Mouse (Mus musculus) MEL (cell line): ENCODE data around the gene Uri1. TPM values are rescaled to one million over a fixed set of nuclear protein-coding genes. Genes with fewer than 3 reads are reported as not detected.

ENCODE experiments used
- DNase-seq: peaks from one replicate; pipeline ENCODE4 v3.0.0; 2011; ENCODE audit warnings: low read depth, low spot score
- H3K27ac ChIP-seq: 2 replicates; pipeline ENCODE4 v1.5.1; 2012; ENCODE audit warnings: low read depth, mild to moderate bottlenecking, control low read depth, low read length, moderate library complexity; ENCODE audit not compliant: control insufficient read depth
- H3K27me3 ChIP-seq, 2 experiments: fragments of 150-350 bp in 1 of 2; sonication (generic) in 1 of 2; 2 replicates each; pipeline ENCODE4 v1.6.1; 2012; ENCODE audit warnings: low read length in 2 of 2, mild to moderate bottlenecking in 2 of 2, improper control_type of control experiment in 1 of 2, moderate library complexity in 1 of 2; ENCODE audit not compliant: insufficient read depth in 2 of 2, control insufficient read depth in 1 of 2
- H3K36me3 ChIP-seq, 2 experiments: 2 replicates each; pipeline ENCODE4 v1.6.1; 2012 to 2014; ENCODE audit warnings: low read length in 2 of 2, improper control_type of control experiment in 1 of 2, inconsistent platforms in 1 of 2, mild to moderate bottlenecking in 1 of 2; ENCODE audit not compliant: insufficient read depth in 2 of 2, control insufficient read depth in 1 of 2
- H3K4me1 ChIP-seq, 2 experiments: fragments of 150-350 bp in 1 of 2; sonication (generic) in 1 of 2; 2 replicates each; pipeline ENCODE4 v1.6.1; 2012; ENCODE audit warnings: low read length in 2 of 2, improper control_type of control experiment in 1 of 2, mild to moderate bottlenecking in 1 of 2; ENCODE audit not compliant: insufficient read depth in 2 of 2, control insufficient read depth in 1 of 2
- H3K4me3 ChIP-seq, 2 experiments: fragments of 150-350 bp in 1 of 2; sonication (generic) in 1 of 2; 2 replicates each; pipeline ENCODE4 v1.5.1; 2012; ENCODE audit warnings: low read depth in 2 of 2, low read length in 2 of 2, mild to moderate bottlenecking in 2 of 2, moderate library complexity in 2 of 2, control low read depth in 1 of 2, improper control_type of control experiment in 1 of 2; ENCODE audit not compliant: control insufficient read depth in 1 of 2, insufficient read depth in 1 of 2
- H3K79me2 ChIP-seq: 2 replicates; pipeline ENCODE4 v1.6.1; 2012; ENCODE audit warnings: mild to moderate bottlenecking, low read length, moderate library complexity; ENCODE audit not compliant: control insufficient read depth, poor library complexity, insufficient read depth
- H3K9ac ChIP-seq: 2 replicates; pipeline ENCODE4 v1.6.1; 2012; ENCODE audit warnings: low read depth, mild to moderate bottlenecking, control low read depth, low read length, moderate library complexity; ENCODE audit not compliant: control insufficient read depth, poor library complexity, severe bottlenecking
- H3K9me3 ChIP-seq: fragments of 150-350 bp; sonication (generic); replicated peaks from 2 replicates; pipeline ENCODE4 v1.6.1; 2012; ENCODE audit warnings: mild to moderate bottlenecking, low read length, improper control_type of control experiment, moderate library complexity; ENCODE audit not compliant: insufficient read depth
- CHD1 ChIP-seq: IDR thresholded peaks from 2 replicates; pipeline ENCODE4 v1.6.1; 2012; ENCODE audit warnings: low read depth, mild to moderate bottlenecking, inconsistent platforms, low read length, improper control_type of control experiment
- CTCF ChIP-seq, 3 experiments: IDR thresholded peaks in 2 of 3; conservative IDR thresholded peaks in 1 of 3; 2 replicates each; pipeline ENCODE4 v1.5.1; 2011 to 2012; ENCODE audit warnings: low read length in 3 of 3, low read depth in 2 of 3, mild to moderate bottlenecking in 2 of 3, improper control_type of control experiment in 1 of 3, inconsistent platforms in 1 of 3, mixed read lengths in 1 of 3, moderate library complexity in 1 of 3; ENCODE audit not compliant: control insufficient read depth in 1 of 3, insufficient read depth in 1 of 3, poor library complexity in 1 of 3, severe bottlenecking in 1 of 3
- E2F4 ChIP-seq: IDR thresholded peaks from 2 replicates; pipeline ENCODE4 v1.6.1; 2011; ENCODE audit warnings: low read depth, low read length, improper control_type of control experiment, borderline replicate concordance
- ELF1 ChIP-seq: IDR thresholded peaks from 2 replicates; pipeline ENCODE4 v1.6.1; 2014; ENCODE audit warnings: low read depth, mild to moderate bottlenecking, inconsistent platforms, low read length, improper control_type of control experiment, moderate library complexity
- HCFC1 ChIP-seq: IDR thresholded peaks from 2 replicates; pipeline ENCODE4 v1.6.1; 2012; ENCODE audit warnings: low read depth, mild to moderate bottlenecking, inconsistent platforms, low read length, improper control_type of control experiment, moderate library complexity
- MAZ ChIP-seq: IDR thresholded peaks from 2 replicates; pipeline ENCODE4 v1.6.1; 2012; ENCODE audit warnings: low read depth, mild to moderate bottlenecking, inconsistent platforms, low read length, improper control_type of control experiment
- MXI1 ChIP-seq: IDR thresholded peaks from 2 replicates; pipeline ENCODE4 v1.6.1; 2011; ENCODE audit warnings: mild to moderate bottlenecking, low read depth, low read length, improper control_type of control experiment
- NELFE ChIP-seq: IDR thresholded peaks from 2 replicates; pipeline ENCODE4 v1.6.1; 2011; ENCODE audit warnings: low read depth, low read length, improper control_type of control experiment
- NRF1 ChIP-seq: IDR thresholded peaks from 2 replicates; pipeline ENCODE4 v1.6.1; 2014; ENCODE audit warnings: low read depth, mild to moderate bottlenecking, inconsistent platforms, low read length, improper control_type of control experiment, moderate library complexity; ENCODE audit not compliant: poor library complexity, insufficient read depth, severe bottlenecking
- POLR2A ChIP-seq, 2 experiments: IDR thresholded peaks; 2 replicates each; pipeline ENCODE4 v1.6.1; 2011 to 2012; ENCODE audit warnings: low read length in 2 of 2, mild to moderate bottlenecking in 2 of 2, control low read depth in 1 of 2, improper control_type of control experiment in 1 of 2, low read depth in 1 of 2, moderate library complexity in 1 of 2; ENCODE audit not compliant: control insufficient read depth in 1 of 2, insufficient read depth in 1 of 2, poor library complexity in 1 of 2
- RCOR1 ChIP-seq: IDR thresholded peaks from 2 replicates; pipeline ENCODE4 v1.6.1; 2012; ENCODE audit warnings: low read depth, mild to moderate bottlenecking, inconsistent platforms, low read length, improper control_type of control experiment
- SIN3A ChIP-seq: IDR thresholded peaks from 2 replicates; pipeline ENCODE4 v1.6.1; 2012; ENCODE audit warnings: low read length, improper control_type of control experiment, inconsistent platforms
- TCF12 ChIP-seq: IDR thresholded peaks from 2 replicates; pipeline ENCODE4 v1.6.1; 2014; ENCODE audit warnings: low read depth, mild to moderate bottlenecking, inconsistent platforms, low read length, improper control_type of control experiment, moderate library complexity
- USF2 ChIP-seq, 2 experiments: IDR thresholded peaks; 2 replicates each; pipeline ENCODE4 v1.6.1; 2011 to 2012; ENCODE audit warnings: improper control_type of control experiment in 2 of 2, low read length in 2 of 2, borderline replicate concordance in 1 of 2, inconsistent platforms in 1 of 2, low read depth in 1 of 2, mild to moderate bottlenecking in 1 of 2; ENCODE audit not compliant: insufficient read depth in 1 of 2
- ZMIZ1 ChIP-seq: IDR thresholded peaks from 2 replicates; pipeline ENCODE4 v1.6.1; 2012; ENCODE audit warnings: low read depth, mild to moderate bottlenecking, inconsistent platforms, low read length, improper control_type of control experiment, moderate library complexity
- polyA plus RNA-seq, 2 experiments: library from polyadenylated mRNA; stranded (reverse) in 1 of 2; unstranded in 1 of 2; fragments of >175 nt in 1 of 2; fragments of >200 nt in 1 of 2; gene quantifications; 2 replicates each; pipeline versions ENCODE4 v1.2.1 to v1.2.4; 2012; ENCODE audit warnings: low replicate concordance in 2 of 2, low read depth in 1 of 2; ENCODE audit not compliant: insufficient read length in 2 of 2, insufficient read depth in 1 of 2, missing spikeins in 1 of 2
- total RNA-seq: library from RNA; depleted of rRNA; stranded (reverse); fragments of 300-350 nt; gene quantifications from 2 replicates; pipeline ENCODE4 v1.2.3, GENCODE M21; 2012

Uri1 gene
- total and polyA plus RNA-seq, 3 experiments, result 29.2 to 36.0 TPM; not detected in 1

GRCm38 (mm10) chr7:37972999-37973555 is 50.3 kb downstream of the Uri1 start (continued):
- no peak for TF ChIP-seq USF2 (IDR thresholded peaks at IDR 0.05; ENCODE audit: borderline replicate concordance in 1 of 2, insufficient read depth in 1 of 2, low read depth in 1 of 2, low read length in 2 of 2)
- no peak for TF ChIP-seq NELFE

- H3K4me3 ChIP-seq, result no peak overlapping the region
- peak; percentile 20 for DNase-seq
- no peaks in the 10 kb centered on the region for H3K9me3 ChIP-seq
- H3K27ac ChIP-seq, result peak overlapping the region; percentile 65
- 0 out of 2 replicates have a peak, but pooled peaks cover 2% of the 10 kb centered on the region for H3K79me2 ChIP-seq
- H3K27me3 ChIP-seq, result no peaks in the 10 kb centered on the region
- TF ChIP-seq ZMIZ1 (no peak), RCOR1 (no peak), HCFC1 (no peak), CHD1 (no peak), TCF12 (no peak), E2F4 (no peak), POLR2A (IDR thresholded peaks at IDR 0.05; ENCODE audit: control insufficient read depth in 1 of 2, insufficient read depth in 1 of 2, low read depth in 1 of 2, low read length in 2 of 2, poor library complexity in 1 of 2) (no peak), SIN3A (no peak), CTCF (IDR thresholded peaks at IDR 0.05 in 2 of 3, conservative IDR thresholded peaks at IDR 0.05 in 1 of 3; ENCODE audit: control insufficient read depth in 1 of 3, insufficient read depth in 1 of 3, low read depth in 2 of 3, low read length in 3 of 3, poor library complexity in 1 of 3, severe bottlenecking in 1 of 3) (no peak; a peak in 1 of 6 replicates), MAZ (no peak), USF2 (IDR thresholded peaks at IDR 0.05; ENCODE audit: borderline replicate concordance in 1 of 2, insufficient read depth in 1 of 2, low read depth in 1 of 2, low read length in 2 of 2) (no peak), NRF1 (no peak), MXI1 (no peak)
- peaks cover 7 to 15% of the 10 kb centered on the region in 2 experiments for H3K36me3 ChIP-seq
- peaks cover 2 to 14% of the 10 kb centered on the region in 2 experiments; a peak in 2 of 4 replicates for H3K4me1 ChIP-seq
- no peak overlapping the region for H3K9ac ChIP-seq
Measured at GRCm38 (mm10) chr7:37972571-37972970, 50.8 kb downstream of the Uri1 start.

DNA sequence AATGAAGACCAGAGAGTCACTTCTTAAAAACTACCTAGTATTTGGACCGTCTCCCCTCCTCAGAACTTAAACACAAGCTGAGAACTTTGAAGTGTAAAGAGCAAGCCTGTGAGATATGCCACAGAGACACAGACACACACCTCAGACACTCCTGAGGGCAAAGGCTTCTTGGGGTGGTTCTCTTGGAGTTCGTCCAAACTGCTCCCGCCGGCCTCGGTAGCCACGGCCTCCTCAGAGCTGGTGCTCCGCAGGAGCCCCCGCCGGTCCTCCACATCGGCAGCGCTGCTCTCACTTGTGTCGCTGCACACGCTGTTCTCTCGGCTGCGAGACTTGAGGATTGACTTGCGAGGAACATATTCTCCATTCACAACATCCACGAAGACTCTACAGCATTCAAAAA is 61.0 kb downstream of the Uri1 start:
- Histone ChIP-seq H3K27me3 (no peaks in the 10 kb centered on the region), H3K9me3 (no peaks in the 10 kb centered on the region), H3K36me3 (peaks cover 0 to 23% of the 10 kb centered on the region in 2 experiments; a peak in 2 of 4 replicates), H3K4me3 (no peak overlapping the region), H3K27ac (no peak overlapping the region), H3K4me1 (no peaks in the 10 kb centered on the region), H3K79me2 (no peaks in the 10 kb centered on the region), H3K9ac (no peak overlapping the region)
- TF ChIP-seq ELF1, result no peak
- no peak for DNase-seq
